Mouse (Mus musculus) thymus, adult 2 months (tissue): Measurements from ENCODE around the gene Siglech.

ENCODE experiments used
- CTCF ChIP-seq: fragments of 200-500 bp; IDR thresholded peaks from 2 replicates; pipeline ENCODE4 v1.5.1; 2012; ENCODE audit warnings: mild to moderate bottlenecking, control low read depth, low read length, moderate library complexity, borderline replicate concordance; ENCODE audit not compliant: control insufficient read depth, poor library complexity, insufficient read depth; ENCODE audit errors: extremely low read depth
- POLR2A ChIP-seq: fragments of 200-500 bp; IDR thresholded peaks from 2 replicates; pipeline ENCODE4 v1.6.1; 2012; ENCODE audit warnings: mild to moderate bottlenecking, low read length, control low read depth, moderate library complexity; ENCODE audit not compliant: control insufficient read depth, poor library complexity, insufficient read depth; ENCODE audit errors: extremely low read depth

DNA sequence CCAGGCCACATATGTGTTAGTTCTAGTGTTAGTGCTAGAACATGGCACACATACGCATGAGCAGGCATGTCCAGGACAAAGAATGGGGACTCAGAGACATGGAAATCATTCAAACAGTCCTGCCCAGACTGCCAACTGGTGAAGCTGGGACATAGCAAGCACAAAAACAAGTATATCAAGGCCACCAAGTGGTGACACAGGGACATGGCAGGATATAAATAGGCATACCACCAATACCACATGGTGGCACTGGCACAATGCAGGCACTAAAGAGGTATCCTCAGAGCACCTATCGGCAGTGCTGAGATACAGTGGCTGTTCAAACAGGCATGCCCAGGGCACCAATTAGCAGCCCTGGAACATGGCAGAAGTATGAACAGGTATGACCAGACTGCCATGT, 33.5 kb upstream of the Siglech start:
- no peak for TF ChIP-seq CTCF
- no peak for TF ChIP-seq POLR2A
